Mouse (Mus musculus) small intestine, adult 2 months (tissue): ENCODE data around the gene Aebp2.

Experiments used
- CTCF ChIP-seq: fragments of 200-500 bp; IDR thresholded peaks from 2 replicates; pipeline ENCODE4 v1.5.1; 2012; ENCODE audit warnings: low read depth, mild to moderate bottlenecking, control low read depth, inconsistent platforms, low read length, moderate library complexity, mixed read lengths; ENCODE audit not compliant: insufficient replicate concordance, insufficient read length; ENCODE audit errors: extremely low read depth
- POLR2A ChIP-seq: fragments of 200-500 bp; IDR thresholded peaks from 2 replicates; pipeline ENCODE4 v1.6.1; 2012; ENCODE audit warnings: low read depth, mild to moderate bottlenecking, control low read depth, inconsistent platforms, low read length, moderate library complexity

DNA sequence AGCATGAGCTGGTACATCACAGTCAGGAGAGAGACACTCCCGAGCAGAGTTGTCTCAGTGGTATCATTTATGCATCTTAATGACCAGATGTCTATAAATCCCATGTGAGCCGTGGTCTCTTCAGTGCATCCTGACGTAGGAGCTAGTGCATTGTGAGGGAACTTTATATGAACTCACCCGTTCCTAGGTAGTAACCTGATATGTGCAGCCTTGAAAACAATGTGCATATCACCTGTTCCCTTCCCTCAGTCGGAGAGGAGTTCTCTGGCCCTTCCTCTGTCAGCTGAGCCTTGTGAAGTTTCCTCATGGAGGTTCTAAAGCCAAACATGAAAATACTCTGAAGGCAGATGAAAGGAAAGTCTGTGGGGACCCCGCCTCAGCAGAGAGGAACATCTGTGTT lies 78.8 kb downstream of the Aebp2 start:
- no peak for TF ChIP-seq CTCF
- TF ChIP-seq POLR2A: no peak
